Mouse (Mus musculus) G1E (cell line): ENCODE results near the gene Zfand6. TPM values are rescaled to one million over a fixed set of nuclear protein-coding genes. Genes with fewer than 3 reads are reported as not detected.

Source experiments
- ATAC-seq: 2 replicates; pipeline ENCODE4 v1.8.0; 2016; ENCODE audit warnings: mild to moderate bottlenecking; ENCODE audit not compliant: insufficient number of reproducible peaks, poor library complexity, low FRiP score, severe bottlenecking; ENCODE audit errors: extremely low read depth
- DNase-seq: peaks from one replicate; pipeline ENCODE4 v3.0.0; 2012; ENCODE audit warnings: low spot score
- H3K27me3 ChIP-seq: 2 replicates; pipeline ENCODE4 v1.6.1; 2012; ENCODE audit warnings: mild to moderate bottlenecking, low read length, inconsistent platforms; ENCODE audit not compliant: insufficient read depth
- H3K36me3 ChIP-seq: replicated peaks from 2 replicates; pipeline ENCODE3; 2012; ENCODE audit warnings: mild to moderate bottlenecking, inconsistent platforms
- H3K4me1 ChIP-seq: 2 replicates; pipeline ENCODE4 v1.6.1; 2012; ENCODE audit warnings: low read depth, low read length, inconsistent platforms, mixed read lengths; ENCODE audit not compliant: insufficient read depth
- H3K4me3 ChIP-seq: 2 replicates; pipeline ENCODE4 v1.5.1; 2012; ENCODE audit warnings: low read depth, mild to moderate bottlenecking, inconsistent platforms, low read length, moderate library complexity, mixed read lengths
- H3K9me3 ChIP-seq: replicated peaks from 2 replicates; pipeline ENCODE4 v1.6.1; 2012; ENCODE audit warnings: inconsistent platforms
- CTCF ChIP-seq: IDR thresholded peaks from 2 replicates; pipeline ENCODE4 v1.5.1; 2012; ENCODE audit warnings: low read depth, low read length, inconsistent platforms, mixed read lengths
- GATA1 ChIP-seq: IDR thresholded peaks from 2 replicates; pipeline ENCODE4 v1.6.1; 2012; ENCODE audit warnings: borderline replicate concordance, low read length, inconsistent platforms, mixed read lengths
- GATA2 ChIP-seq: IDR thresholded peaks from 2 replicates; pipeline ENCODE4 v1.6.1; 2012; ENCODE audit warnings: low read depth, low read length, inconsistent platforms, borderline replicate concordance
- POLR2AphosphoS5 ChIP-seq: IDR thresholded peaks from 2 replicates; pipeline ENCODE4 v1.6.1; 2012; ENCODE audit warnings: low read depth, low read length, inconsistent platforms; ENCODE audit not compliant: insufficient replicate concordance
- TAL1 ChIP-seq: conservative IDR thresholded peaks from 2 replicates; pipeline ENCODE4 v1.6.1; 2012; ENCODE audit warnings: low read depth, low read length, inconsistent platforms, mixed read lengths
- polyA plus RNA-seq: library from polyadenylated mRNA; stranded (reverse); fragments of >175 nt; gene quantifications from 2 replicates; pipeline ENCODE4 v1.2.3, GENCODE M21; 2012
- total RNA-seq, 2 experiments: library from RNA; stranded (forward) in 1 of 2; stranded (reverse) in 1 of 2; fragments of 200-1000 nt in 1 of 2; fragments of >200 nt in 1 of 2; fragmentation: Nextera tagmentation in 1 of 2; gene quantifications; 2 replicates each; pipeline ENCODE4 v1.2.3; 2014 to 2017

Zfand6 gene
- total and polyA plus RNA-seq, 3 experiments: 23.1 to 164 (median 106) TPM

GRCm38 (mm10) chr7:84652740-84653139, 37.0 kb downstream of the Zfand6 start:
- ATAC-seq: no peak
- peaks cover 51% of the 10 kb centered on the region for H3K4me1 ChIP-seq
- no peaks in the 10 kb centered on the region for H3K9me3 ChIP-seq
- peaks cover 18% of the 10 kb centered on the region for H3K36me3 ChIP-seq
- no peak for DNase-seq
- no peaks in the 10 kb centered on the region for H3K27me3 ChIP-seq
- no peak overlapping the region for H3K4me3 ChIP-seq
- TF ChIP-seq GATA1 (no peak), CTCF (no peak), GATA2 (no peak), TAL1 (no peak), POLR2AphosphoS5 (no peak)

DNA sequence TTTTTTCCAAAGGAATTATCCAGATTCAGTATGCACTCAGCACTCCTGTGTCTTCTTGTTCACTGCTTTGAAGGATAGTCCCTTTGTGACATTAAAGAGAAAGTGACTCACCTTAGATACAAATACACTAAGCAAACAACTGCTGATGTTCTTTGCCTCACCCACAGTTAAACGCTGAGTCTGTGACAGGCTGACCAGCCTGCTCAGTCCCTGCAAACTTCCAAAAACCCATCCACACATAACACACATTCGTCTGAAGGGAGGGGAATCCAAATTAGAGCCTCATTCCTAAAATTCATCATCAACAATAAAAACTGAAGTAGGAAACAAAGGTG, 37.8 kb downstream of the Zfand6 start:
- no peak for ATAC-seq

GRCm38 (mm10) chr7:84651303-84651986, 38.3 kb downstream of the Zfand6 start:
- Histone ChIP-seq H3K9me3 (no peaks in the 10 kb centered on the region), H3K27me3 (no peaks in the 10 kb centered on the region), H3K4me1 (peaks cover 48% of the 10 kb centered on the region), H3K4me3 (no peak overlapping the region; the same call in 1 of the 2 replicates), H3K36me3 (peaks cover 20% of the 10 kb centered on the region)
- TF ChIP-seq GATA1 (no peak), TAL1 (peak; percentile 93)
- DNase-seq (peak; percentile 8), ATAC-seq (peak; percentile 96)

More for the DNA sequence above, 37.8 kb downstream of the Zfand6 start:
- Histone ChIP-seq H3K27me3 (no peaks in the 10 kb centered on the region), H3K9me3 (no peaks in the 10 kb centered on the region), H3K4me3 (no peak overlapping the region), H3K36me3 (peaks cover 20% of the 10 kb centered on the region), H3K4me1 (peaks cover 51% of the 10 kb centered on the region)
- TF ChIP-seq CTCF (no peak), GATA2 (no peak), POLR2AphosphoS5 (no peak), GATA1 (no peak), TAL1 (no peak)
- no peak for DNase-seq

GRCm38 (mm10) chr7:84649016-84649415, 40.7 kb downstream of the Zfand6 start:
- Histone ChIP-seq H3K36me3 (peaks cover 15% of the 10 kb centered on the region), H3K9me3 (no peaks in the 10 kb centered on the region), H3K27me3 (no peaks in the 10 kb centered on the region), H3K4me1 (peaks cover 34% of the 10 kb centered on the region), H3K4me3 (no peak overlapping the region)
- ATAC-seq (no peak), DNase-seq (no peak)
- TF ChIP-seq TAL1 (no peak), CTCF (no peak), GATA2 (no peak), GATA1 (no peak), POLR2AphosphoS5 (no peak)

DNA sequence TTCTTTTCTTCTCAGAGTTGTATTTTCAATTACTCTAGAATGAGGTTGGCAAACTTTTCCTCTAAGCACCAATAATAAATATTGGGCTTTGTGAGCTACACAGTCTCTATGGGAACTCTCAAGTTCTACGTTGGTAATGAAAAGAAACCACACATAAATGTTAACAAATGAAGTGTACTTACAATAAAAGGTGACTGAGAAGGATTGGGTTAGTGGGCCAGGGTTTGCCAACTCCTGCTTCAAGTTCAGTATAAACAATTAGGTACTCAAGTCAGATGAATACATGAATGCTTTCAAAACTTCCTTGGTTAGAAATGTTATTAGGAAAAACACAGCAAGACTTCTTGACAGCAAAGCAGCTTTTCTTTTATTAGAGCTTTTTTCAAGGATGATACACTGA, 43.5 kb downstream of the Zfand6 start:
- H3K4me1 ChIP-seq: peaks cover 16% of the 10 kb centered on the region

GRCm38 (mm10) chr7:84643270-84643998, 46.3 kb downstream of the Zfand6 start:
- ATAC-seq: no peak
- no peaks in the 10 kb centered on the region for H3K9me3 ChIP-seq
- H3K36me3 ChIP-seq: peaks cover 9% of the 10 kb centered on the region
- no peaks in the 10 kb centered on the region for H3K27me3 ChIP-seq
- TF ChIP-seq GATA1: no peak
- no peak for TF ChIP-seq POLR2AphosphoS5
- TF ChIP-seq TAL1: no peak
- TF ChIP-seq CTCF: no peak
- no peak for TF ChIP-seq GATA2
- no peak overlapping the region for H3K4me3 ChIP-seq
- peaks cover 5% of the 10 kb centered on the region for H3K4me1 ChIP-seq
- DNase-seq: no peak

More for the DNA sequence above, 43.5 kb downstream of the Zfand6 start:
- no peak for DNase-seq
- no peak for ATAC-seq
- H3K36me3 ChIP-seq: peaks cover 14% of the 10 kb centered on the region
- no peak overlapping the region for H3K4me3 ChIP-seq
- no peak for TF ChIP-seq POLR2AphosphoS5
- no peak for TF ChIP-seq GATA2
- TF ChIP-seq TAL1: no peak
- TF ChIP-seq CTCF: no peak
- TF ChIP-seq GATA1: no peak
- no peaks in the 10 kb centered on the region for H3K9me3 ChIP-seq
- H3K27me3 ChIP-seq: no peaks in the 10 kb centered on the region
